Comparison of ENCODE assay signal across 7 mouse cellular contexts in the genomic region with DNA sequence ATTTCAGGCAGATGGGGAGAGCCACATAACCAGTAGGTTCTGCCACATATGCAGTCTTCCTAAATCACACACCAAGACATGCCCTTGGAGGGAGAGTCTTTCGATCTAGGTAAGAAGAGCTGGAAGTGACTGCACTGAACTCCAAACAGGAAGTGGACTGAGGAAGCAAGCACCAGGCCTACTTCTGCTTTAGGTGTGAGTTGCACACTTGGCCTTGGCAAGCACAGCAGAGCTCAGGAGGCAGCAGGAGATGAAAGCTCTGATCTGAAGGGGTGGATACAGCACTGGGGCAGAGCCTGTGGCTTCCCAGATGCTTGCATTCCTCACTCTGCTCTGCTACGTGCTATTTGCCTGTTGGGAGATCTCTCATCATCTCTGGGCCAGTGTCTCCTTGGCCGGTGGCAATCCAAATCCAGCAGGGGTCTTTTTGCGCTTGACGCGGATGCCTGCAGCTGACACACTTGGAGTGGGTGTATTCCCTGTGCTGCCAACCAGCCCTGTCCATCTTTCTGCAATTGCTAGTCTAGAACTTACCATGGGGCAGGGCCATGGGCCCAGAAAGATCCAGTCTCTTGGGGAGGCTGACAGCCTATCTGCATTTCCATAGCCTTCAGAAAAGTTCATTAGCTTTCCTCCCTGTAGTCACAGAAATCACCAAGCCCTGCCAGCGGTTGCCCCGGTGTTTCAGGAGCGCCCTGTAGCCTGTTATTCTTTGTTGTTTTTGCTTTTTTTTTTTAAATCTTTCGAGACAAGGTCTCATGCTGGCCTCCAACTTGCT. TPM values are rescaled to one million over a fixed set of nuclear protein-coding genes. Genes with fewer than 3 reads are reported as not detected.
DNase-seq lines count a peak whose midpoint lies in the region; ATAC-seq and TF ChIP-seq lines count a peak whose summit lies in the region.

No protein-coding gene starts in this region.

- H3K9ac ChIP-seq in lung, embryonic 15.5 days = no peak overlapping the region

- no peak for TF ChIP-seq POLR2A in lung, adult 2 months (IDR thresholded peaks at IDR 0.05; ENCODE audit: borderline replicate concordance, extremely low read depth, low read depth, low read length)
- no peak for TF ChIP-seq POLR2A in bone marrow macrophage, adult 2 months (IDR thresholded peaks at IDR 0.05; ENCODE audit: borderline replicate concordance, low read depth, low read length)

- no peaks in the 10 kb centered on the region for H3K27me3 ChIP-seq in lung, embryonic 15.5 days

- WGBS in lung, embryonic 15.5 days = 66% methylated on average over 10 of the region's 10 CpGs
- 66% methylated on average over 10 of the region's 10 CpGs for WGBS in lung, adult 2 months

- peaks cover 54% of the 10 kb centered on the region for H3K4me1 ChIP-seq in lung, embryonic 15.5 days
- H3K4me1 ChIP-seq in lung, adult 2 months (ENCODE audit: control insufficient read depth, insufficient read depth, low read length) = peaks cover 7% of the 10 kb centered on the region
- H3K4me1 ChIP-seq in bone marrow macrophage, adult 2 months (ENCODE audit: control insufficient read depth, insufficient read depth, low read length) = peaks cover 87% of the 10 kb centered on the region

- no peak overlapping the region for H3K4me3 ChIP-seq in lung, embryonic 15.5 days
- no peak overlapping the region for H3K4me3 ChIP-seq in lung, adult 2 months (replicated peaks; ENCODE audit: extremely low read depth, low read depth, low read length)
- H3K4me3 ChIP-seq in bone marrow macrophage, adult 2 months (ENCODE audit: insufficient read depth, low read length) = no peak overlapping the region

- H3K27ac ChIP-seq in lung, embryonic 15.5 days = peak overlapping the region; percentile 59
- peak overlapping the region; percentile 96 for H3K27ac ChIP-seq in bone marrow macrophage, adult 2 months (ENCODE audit: insufficient read depth, low read depth, low read length)

- ATAC-seq in lung, embryonic 15.5 days (ENCODE audit: borderline replicate concordance, extremely low read depth, low FRiP score, low TSS enrichment) = no peak
- ATAC-seq in monocyte, adult 5-6 weeks (replicated peaks; ENCODE audit: insufficient number of reproducible peaks, low FRiP score, low TSS enrichment, poor library complexity, severe bottlenecking) = peak; percentile 58

- TF ChIP-seq CTCF in lung, adult 2 months (IDR thresholded peaks at IDR 0.05; ENCODE audit: insufficient read depth, low read length) = no peak
- no peak for TF ChIP-seq CTCF in bone marrow macrophage, adult 2 months (IDR thresholded peaks at IDR 0.05; ENCODE audit: low read depth, low read length)

- DNase-seq in lung, adult 2 months = no peak
- peak; percentile 49 for DNase-seq in induced T-regulatory cell, adult 2 months (ENCODE audit: low read depth)
- no peak for DNase-seq in embryo, embryonic 10.5 days (ENCODE audit: low spot score)
- no peak for DNase-seq in layer of hippocampus, postnatal 25 days (ENCODE audit: extremely low spot score in 1 of 2, low spot score in 1 of 2)

- no peaks in the 10 kb centered on the region for H3K36me3 ChIP-seq in lung, embryonic 15.5 days

- H3K9me3 ChIP-seq in lung, embryonic 15.5 days = no peaks in the 10 kb centered on the region

- H3K4me2 ChIP-seq in lung, embryonic 15.5 days = no peak overlapping the region

RNA-seq across cellular contexts. Expression of a gene that starts 25.8 kb away (rescaled TPM):
- polyA plus RNA-seq in lung, embryonic 15.5 days (2015; fragmentation: Nextera tagmentation; extraction: Ambion mirVana) = not detected in 2 replicates
- polyA plus RNA-seq in lung, adult 2 months (2012; rRNA removed) = 0.17 and 0.59 TPM in 2 replicates
- 4.1 and 6.4 TPM in 2 replicates for polyA plus RNA-seq in bone marrow macrophage, adult 2 months (2012; ENCODE audit: insufficient read depth, insufficient read length, missing spikeins)
- 3.5 to 6.1 TPM (median 3.8 TPM) in 3 replicates for total RNA-seq in monocyte, adult 5-6 weeks (2017)
- total RNA-seq in layer of hippocampus, postnatal 25 days (2021) = 1 to 10 TPM; 3.3 to 3.8 TPM

RNA-seq across cellular contexts. Expression of a gene that starts 34.0 kb away (rescaled TPM):
- 21.7 TPM in 2 replicates for polyA plus RNA-seq in lung, embryonic 15.5 days (2015; fragmentation: Nextera tagmentation; extraction: Ambion mirVana)
- 31.6 and 36.7 TPM in 2 replicates for polyA plus RNA-seq in lung, adult 2 months (2012; rRNA removed)
- polyA plus RNA-seq in bone marrow macrophage, adult 2 months (2012; ENCODE audit: insufficient read depth, insufficient read length, missing spikeins) = 193 and 213 TPM in 2 replicates
- 103 to 136 TPM (median 112 TPM) in 3 replicates for total RNA-seq in monocyte, adult 5-6 weeks (2017)
- 10 to 100 TPM; 11.3 to 13.7 TPM for total RNA-seq in layer of hippocampus, postnatal 25 days (2021)

RNA-seq across cellular contexts. Expression of a gene that starts 41.1 kb away (rescaled TPM):
- polyA plus RNA-seq in lung, embryonic 15.5 days (2015; fragmentation: Nextera tagmentation; extraction: Ambion mirVana) = 16.6 and 19.0 TPM in 2 replicates
- polyA plus RNA-seq in lung, adult 2 months (2012; rRNA removed) = 0.36 and 1.0 TPM in 2 replicates
- polyA plus RNA-seq in bone marrow macrophage, adult 2 months (2012; ENCODE audit: insufficient read depth, insufficient read length, missing spikeins) = 3.8 and 4.4 TPM in 2 replicates
- total RNA-seq in monocyte, adult 5-6 weeks (2017) = 0.21 TPM in 1 of 3 replicates, not detected in the others
- under 1 TPM; 0.07 to 0.19 TPM for total RNA-seq in layer of hippocampus, postnatal 25 days (2021)
